Comparison of ENCODE assay signal across 9 mouse cellular contexts in genomic region chr12:31973473-31974172, GRCm38 (mm10). TPM values are rescaled to one million over a fixed set of nuclear protein-coding genes. Genes with fewer than 3 reads are reported as not detected.
DNase-seq lines count a peak whose midpoint lies in the region; ATAC-seq and TF ChIP-seq lines count a peak whose summit lies in the region.
"Had no signal": no experiment of that assay in that cellular context is flagged by ENCODE, and none has a peak within 500 bp of the region (broad histone marks: within the 10 kb centered on the region; RNA-seq: fewer than 3 reads in every experiment).

No protein-coding gene starts in this region.

- ATAC-seq in heart, embryonic 12.5 days (ENCODE audit: insufficient number of reproducible peaks, low FRiP score), result peak; percentile 94
- peak; percentile 93 for ATAC-seq in kidney, postnatal 0 days (replicated peaks; ENCODE audit: low FRiP score, low read depth)

- no peak overlapping the region for H3K27ac ChIP-seq in embryonic facial prominence, embryonic 10.5 days (replicated peaks)
- H3K27ac ChIP-seq in heart, embryonic 12.5 days (ENCODE audit: poor library complexity, severe bottlenecking), result 0 out of 2 replicates have a peak overlapping the region, but pooled peaks have one; percentile 34
- H3K27ac ChIP-seq in kidney, postnatal 0 days, result no peak overlapping the region

- WGBS in embryonic facial prominence, embryonic 10.5 days, result 71% methylated on average over 13 of the region's 13 CpGs
- WGBS in heart, embryonic 12.5 days, result 44% methylated on average over 13 of the region's 13 CpGs
- 51% methylated on average over 13 of the region's 13 CpGs for whole genome bisulfite sequencing in kidney, postnatal 0 days

- 0 out of 2 replicates have a peak overlapping the region, but pooled peaks have one; percentile 5 for H3K4me2 ChIP-seq in heart, embryonic 12.5 days
- H3K4me2 ChIP-seq in kidney, postnatal 0 days (ENCODE audit: low read length), result no peak overlapping the region

- H3K36me3 ChIP-seq in embryonic facial prominence, embryonic 10.5 days (replicated peaks), result peaks cover 17% of the 10 kb centered on the region
- H3K36me3 ChIP-seq in heart, embryonic 12.5 days, result no peaks in the 10 kb centered on the region
- no peaks in the 10 kb centered on the region for H3K36me3 ChIP-seq in kidney, postnatal 0 days (ENCODE audit: insufficient read depth, low read length)

- no peaks in the 10 kb centered on the region for H3K9me3 ChIP-seq in embryonic facial prominence, embryonic 10.5 days
- no peaks in the 10 kb centered on the region for H3K9me3 ChIP-seq in heart, embryonic 12.5 days (replicated peaks)
- H3K9me3 ChIP-seq in kidney, postnatal 0 days (replicated peaks; ENCODE audit: low read length), result no peaks in the 10 kb centered on the region

- H3K4me3 ChIP-seq in embryonic facial prominence, embryonic 10.5 days, result no peak overlapping the region
- H3K4me3 ChIP-seq in heart, embryonic 12.5 days, result no peak overlapping the region
- no peak overlapping the region for H3K4me3 ChIP-seq in kidney, postnatal 0 days (replicated peaks; ENCODE audit: low read depth, low read length)
- H3K4me3 ChIP-seq: erythroblast, embryonic 14.5 days had no signal

- DNase-seq in B cell, adult 2 months, result peak; percentile 78 to 81
- peak; percentile 54 for DNase-seq in adipocyte (ENCODE audit: low spot score)
- peak; percentile 32 for DNase-seq in embryonic facial prominence, embryonic 10.5 days (ENCODE audit: low spot score)
- DNase-seq in kidney, postnatal 0 days (ENCODE audit: low spot score), result peak; percentile 78
- peak; percentile 26 for DNase-seq in lung, postnatal 25 days (ENCODE audit: low spot score)
- DNase-seq in spleen, postnatal 14 days (ENCODE audit: low spot score in 2 of 2), result peak; percentile 77 to 90
- no peak for DNase-seq in urinary bladder, postnatal 10 days (ENCODE audit: low spot score)

- no peaks in the 10 kb centered on the region for H3K27me3 ChIP-seq in embryonic facial prominence, embryonic 10.5 days (replicated peaks; ENCODE audit: low read depth, poor library complexity, severe bottlenecking)
- peaks cover 8% of the 10 kb centered on the region for H3K27me3 ChIP-seq in heart, embryonic 12.5 days (replicated peaks)
- H3K27me3 ChIP-seq in kidney, postnatal 0 days (ENCODE audit: insufficient read depth, low read length), result no peaks in the 10 kb centered on the region

- no peak overlapping the region for H3K9ac ChIP-seq in heart, embryonic 12.5 days
- H3K9ac ChIP-seq in kidney, postnatal 0 days (ENCODE audit: low read depth, low read length), result no peak overlapping the region

- H3K4me1 ChIP-seq in embryonic facial prominence, embryonic 10.5 days, result no peaks in the 10 kb centered on the region
- H3K4me1 ChIP-seq in heart, embryonic 12.5 days (replicated peaks), result peaks cover 17% of the 10 kb centered on the region
- no peaks in the 10 kb centered on the region for H3K4me1 ChIP-seq in kidney, postnatal 0 days (replicated peaks; ENCODE audit: insufficient read depth, low read length)

- no peak for TF ChIP-seq CTCF in kidney, postnatal 0 days (IDR thresholded peaks at IDR 0.05; ENCODE audit: low read depth)

RNA-seq across cellular contexts. Expression of gene Hbp1, which starts 23.3 kb away (rescaled TPM):
- 92.9 and 103 TPM in 2 replicates for polyA plus RNA-seq in embryonic facial prominence, embryonic 10.5 days (2016; fragmentation: Nextera tagmentation; extraction: Ambion mirVana)
- 93.7 and 97.0 TPM in 2 replicates for polyA plus RNA-seq in heart, embryonic 12.5 days (2016; fragmentation: Nextera tagmentation; extraction: Ambion mirVana)
- polyA plus RNA-seq in kidney, postnatal 0 days (2015; fragmentation: Nextera tagmentation; extraction: Ambion mirVana), result 119 and 122 TPM in 2 replicates
